Comparison of ENCODE assay signal across 1 mouse cellular context in the genomic region with DNA sequence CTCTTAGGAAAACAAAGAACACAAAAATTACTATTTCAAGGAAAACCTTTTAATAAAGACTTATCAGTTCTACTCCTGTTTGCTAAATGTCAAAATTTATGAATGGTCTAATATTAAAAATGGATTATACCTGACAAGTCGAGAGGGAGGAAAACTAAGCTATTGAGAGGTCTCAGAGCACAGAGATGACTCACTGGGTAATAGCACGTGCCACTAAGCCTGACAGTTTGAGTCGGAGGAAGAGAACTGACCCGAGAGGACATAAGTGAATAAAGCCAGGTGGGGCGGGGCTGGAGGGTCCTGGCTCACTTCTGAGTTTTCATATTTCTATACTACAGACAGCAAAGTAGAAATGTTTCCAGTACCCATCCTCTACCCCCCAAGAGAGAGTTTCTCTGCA.
TF ChIP-seq lines count a peak whose summit lies in the region.

No protein-coding gene starts in this region.

TF ChIP-seq in CH12.LX, 34 proteins besides CTCF, POLR2A, EP300 and RAD21:
- TF ChIP-seq RCOR1 (conservative IDR thresholded peaks at IDR 0.05; ENCODE audit: low read depth, low read length) (no peak), ETS1 (conservative IDR thresholded peaks at IDR 0.05; ENCODE audit: low read depth, low read length) (0 out of 2 replicates have a peak, but pooled peaks have one; percentile 23), JUND (conservative IDR thresholded peaks at IDR 0.05; ENCODE audit: low read depth, low read length) (0 out of 2 replicates have a peak, but pooled peaks have one; percentile 18), NRF1 (IDR thresholded peaks at IDR 0.05; ENCODE audit: low read depth, low read length) (no peak), MAX (IDR thresholded peaks at IDR 0.05; ENCODE audit: low read length) (no peak; the same call in 1 of the 2 replicates), MYC (IDR thresholded peaks at IDR 0.05; ENCODE audit: low read depth, low read length) (peak; percentile 81; the same call in 1 of the 2 replicates), SMC3 (IDR thresholded peaks at IDR 0.05; ENCODE audit: low read depth, low read length) (no peak), ZNF384 (IDR thresholded peaks at IDR 0.05; ENCODE audit: low read depth, low read length) (no peak), MXI1 (IDR thresholded peaks at IDR 0.05; ENCODE audit: low read depth, low read length) (peak; percentile 84), SIN3A (IDR thresholded peaks at IDR 0.05; ENCODE audit: low read length) (peak; percentile 58), BHLHE40 (IDR thresholded peaks at IDR 0.05; ENCODE audit: low read depth, low read length) (peak; percentile 96)
TF ChIP-seq in CH12.LX: peak in this region for 6.
